Mouse (Mus musculus) left cerebral cortex, postnatal 14 days (tissue): ENCODE results near the gene Cyp2u1. TPM values are rescaled to one million over a fixed set of nuclear protein-coding genes. Genes with fewer than 3 reads are reported as not detected.
A peak's percentile ranks its signal among the peaks of the same experiment; 100 is the strongest.

Experiments used
- DNase-seq, 2 experiments: peaks; one replicate each; pipeline ENCODE4 v3.0.0; 2021 to 2022; ENCODE audit warnings: low spot score in 2 of 2, mixed read lengths in 1 of 2
- intact Hi-C: fragments of 180-260 bp; cut with DNase I; formaldehyde crosslinking; loops from one replicate; pipeline ENCODE4 v1.15.1; 2025
- total RNA-seq, 2 experiments: library from RNA; stranded (reverse); gene quantifications; 2 replicates each; pipeline ENCODE4 v1.2.3; 2021

Cyp2u1 gene
- total RNA-seq, 2 experiments from 2014 or later = 14.0 to 17.4 TPM

DNA sequence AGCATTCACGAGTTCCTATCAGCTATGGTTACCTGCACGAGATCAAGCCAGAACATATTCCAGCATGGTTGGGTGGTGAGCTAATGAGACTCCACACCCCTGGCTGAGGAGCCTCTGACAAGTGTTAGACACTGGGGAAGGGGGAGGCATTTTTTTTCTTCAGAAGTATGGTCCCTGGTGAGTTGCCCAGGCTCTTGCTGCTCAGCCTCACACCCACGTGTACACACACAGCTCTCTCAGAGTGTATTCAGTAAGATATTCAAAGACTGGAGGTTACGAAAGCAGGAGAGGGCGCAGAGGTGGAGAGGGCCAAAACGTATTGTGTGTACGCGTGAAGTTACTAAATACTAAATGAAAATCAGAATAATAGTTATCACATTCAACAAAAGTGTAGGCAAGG is 37.5 kb downstream of the Cyp2u1 start:
- no peak for DNase-seq
- intact Hi-C loops = no loop called here

DNA sequence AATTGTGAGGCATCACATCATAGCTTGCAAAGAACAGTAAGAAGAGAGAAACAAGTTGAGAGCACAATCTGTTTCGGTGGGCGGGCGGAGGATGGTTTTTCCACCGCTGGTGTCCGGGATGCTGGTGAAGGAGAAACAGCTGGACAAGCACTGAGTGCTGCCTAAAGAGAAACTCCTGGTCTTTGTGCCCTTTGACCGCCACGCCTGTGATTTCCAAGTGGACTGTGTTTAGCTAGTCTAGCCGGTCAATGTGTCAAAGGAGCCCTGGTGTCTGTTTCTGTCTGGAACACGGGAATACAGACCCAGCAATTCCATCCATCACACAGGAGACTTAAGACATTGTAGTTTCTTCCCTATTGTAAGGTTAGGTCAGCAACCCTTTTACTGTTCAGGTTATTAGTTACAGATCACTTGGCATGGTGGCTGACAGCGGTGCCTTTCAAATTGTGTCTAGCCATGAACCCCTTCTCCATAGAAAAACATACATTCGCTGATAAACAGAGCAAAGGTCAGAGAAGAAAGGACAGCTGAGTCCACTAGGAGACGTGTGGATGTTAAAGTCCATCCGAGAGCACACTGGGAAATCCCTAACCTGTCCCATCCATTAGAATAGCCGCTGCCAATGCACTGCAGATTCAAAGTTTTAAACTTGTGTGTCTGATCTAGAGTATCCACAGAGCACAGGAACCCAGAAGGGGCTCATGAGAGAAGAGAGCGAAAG is 39.1 kb downstream of the Cyp2u1 start:
- intact Hi-C loops = no loop called here
- DNase-seq = no peak

DNA sequence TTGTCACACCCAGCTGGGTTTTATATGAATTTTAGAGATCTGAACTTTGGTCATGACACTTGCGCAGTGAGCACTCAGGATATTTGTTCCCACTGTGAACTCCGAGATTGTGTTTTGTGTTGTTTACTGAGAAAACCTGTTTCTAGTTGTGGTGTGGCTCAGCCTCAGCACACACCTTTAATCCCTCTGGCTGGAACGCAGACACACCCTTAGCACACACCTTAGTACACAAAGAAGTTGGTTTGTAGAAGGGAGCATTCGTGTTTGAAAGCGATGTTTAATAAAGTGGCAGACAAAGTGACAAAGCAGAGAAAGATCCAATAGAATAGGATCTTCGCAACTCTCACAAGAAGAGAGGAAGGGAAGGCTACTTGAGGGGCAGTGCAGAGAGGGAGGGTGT is 42.6 kb downstream of the Cyp2u1 start:
- no peak for DNase-seq
- intact Hi-C loops = no loop called here

- peak in 1 of 2 experiments; percentile 59 for DNase-seq
- intact Hi-C loops = no loop called here
Observed at GRCm38 (mm10) chr3:131259392-131259965, 43.5 kb downstream of the Cyp2u1 start.

GRCm38 (mm10) chr3:131258921-131259320 is 44.1 kb downstream of the Cyp2u1 start:
- DNase-seq = no peak
- intact Hi-C loops = no loop called here

- intact Hi-C loops = no loop called here
- DNase-seq = no peak
Observed at GRCm38 (mm10) chr3:131255399-131255981, 47.5 kb downstream of the Cyp2u1 start.

GRCm38 (mm10) chr3:131254991-131255390 is 48.0 kb downstream of the Cyp2u1 start:
- intact Hi-C loops = no loop called here
- no peak for DNase-seq

- intact Hi-C loops = no loop called here
Observed at GRCm38 (mm10) chr3:131251601-131252000, 51.4 kb downstream of the Cyp2u1 start.

GRCm38 (mm10) chr3:131250978-131251377 is 52.0 kb downstream of the Cyp2u1 start:
- DNase-seq = no peak
- intact Hi-C loops = no loop called here

More at GRCm38 (mm10) chr3:131251601-131252000, 51.4 kb downstream of the Cyp2u1 start:
- DNase-seq = no peak

DNA sequence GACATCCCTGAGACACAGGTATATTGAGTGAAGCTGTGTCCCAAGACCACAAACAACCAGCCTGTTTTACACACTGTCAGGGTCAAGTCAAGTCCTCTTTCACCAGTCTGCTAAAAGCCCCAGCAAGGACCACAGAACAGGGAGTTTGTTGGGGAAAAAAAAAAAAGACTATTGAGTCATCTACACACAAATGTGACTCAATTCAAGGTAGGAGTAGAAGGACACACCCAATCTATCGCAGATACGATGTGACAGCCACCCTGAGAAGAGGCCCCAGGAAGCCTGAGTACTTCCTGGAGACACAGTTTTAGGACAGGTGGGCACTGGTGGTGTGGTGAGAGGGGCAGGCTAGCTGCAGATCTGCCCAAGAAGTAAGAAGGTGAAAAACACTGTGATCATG is 52.7 kb downstream of the Cyp2u1 start:
- DNase-seq = no peak
- intact Hi-C loops = no loop called here

DNA sequence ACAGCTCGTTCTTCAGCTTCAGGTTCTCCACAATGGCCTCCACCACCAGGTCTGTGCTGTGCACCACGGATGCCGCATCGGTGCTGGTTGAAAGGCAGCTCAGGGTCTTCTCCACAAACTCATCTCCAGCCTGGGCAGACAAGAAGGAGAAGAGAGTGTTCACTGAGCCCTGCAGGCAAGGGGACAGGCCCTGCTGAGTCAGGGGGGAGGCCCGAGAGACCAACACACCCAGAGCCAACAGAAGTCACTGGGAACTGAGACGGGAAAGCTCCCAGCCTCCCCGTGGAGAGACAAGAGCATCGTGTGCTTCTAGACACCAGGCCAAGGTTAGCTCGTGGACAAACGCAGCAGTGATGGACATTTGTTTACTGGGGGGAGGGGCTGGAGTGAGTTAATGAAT is 54.6 kb downstream of the Cyp2u1 start:
- no peak for DNase-seq
- intact Hi-C loops = no loop called here

GRCm38 (mm10) chr3:131247851-131248250 is 55.2 kb downstream of the Cyp2u1 start:
- DNase-seq = no peak
- intact Hi-C loops = no loop called here

- no peak for DNase-seq
- intact Hi-C loops = no loop called here
Observed at GRCm38 (mm10) chr3:131247447-131247846, 55.6 kb downstream of the Cyp2u1 start.

GRCm38 (mm10) chr3:131246579-131247046 is 56.4 kb downstream of the Cyp2u1 start:
- DNase-seq = no peak
- intact Hi-C loops = no loop called here

DNA sequence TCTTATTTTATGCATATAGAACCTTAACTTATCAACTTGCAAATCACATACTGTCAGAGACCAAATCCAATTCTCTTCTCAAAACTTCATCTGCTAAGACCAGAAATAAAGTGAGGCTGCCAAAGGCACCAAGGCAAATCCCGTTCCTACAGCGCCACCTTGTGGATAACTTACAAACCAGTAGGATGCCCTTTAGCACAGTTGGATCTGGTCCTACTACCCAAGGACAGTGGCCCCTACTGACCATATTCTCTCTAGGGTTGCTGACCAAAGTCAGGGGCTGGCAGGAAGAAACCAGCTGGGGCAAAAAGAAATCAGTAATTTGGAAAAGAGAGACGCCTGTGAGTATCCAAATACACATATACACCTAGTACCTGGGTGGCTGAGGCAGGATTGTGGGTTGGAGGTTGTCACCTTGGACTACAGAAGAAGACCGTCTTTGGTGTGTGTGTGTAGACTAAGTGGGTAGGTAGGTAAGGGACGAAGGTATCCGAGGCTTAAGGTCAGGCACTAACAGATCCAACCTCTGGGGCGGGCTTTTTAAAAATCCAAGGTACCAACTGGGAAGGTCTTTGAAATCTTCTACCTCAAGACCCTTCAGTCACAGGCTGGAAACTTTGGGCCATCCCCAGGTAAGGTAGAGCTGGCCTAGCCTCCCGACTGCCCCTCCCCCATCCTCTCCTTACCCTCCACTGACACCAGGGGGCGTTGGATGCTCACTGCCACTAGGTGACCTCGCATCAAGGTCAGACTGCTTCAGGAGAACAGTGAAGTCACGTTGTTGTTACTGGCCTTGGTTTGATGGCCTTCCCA is 57.1 kb downstream of the Cyp2u1 start:
- intact Hi-C loops = loop anchor here (1.0 kb wide), 1 partner anchor 531 kb away; no protein-coding TSS in a partner anchor
- peak; percentile 83 to 86 for DNase-seq

Other genes with a start within 250 kb of the Cyp2u1 start
- gene Lef1, start 192.8 kb downstream of the Cyp2u1 start, total RNA-seq = 1 to 10 TPM; 6.3 to 8.4 TPM
- 10 to 100 TPM; 20.0 to 22.5 TPM for gene Hadh, start 31.1 kb downstream of the Cyp2u1 start, total RNA-seq
- 1 to 10 TPM; 3.5 to 4.1 TPM for gene Sgms2, start 188.2 kb upstream of the Cyp2u1 start, total RNA-seq